Mouse (Mus musculus) liver, postnatal 0 days (tissue): Measurements from ENCODE around the gene Rbms3.

Source experiments
- CTCF ChIP-seq: sonication (generic); IDR thresholded peaks from 2 replicates; pipeline ENCODE4 v1.5.1; 2016; ENCODE audit warnings: antibody characterized with exemption, low read depth
- EP300 ChIP-seq: IDR thresholded peaks from 2 replicates; pipeline ENCODE4 v1.6.1; 2016; ENCODE audit warnings: antibody characterized with exemption, low read depth, mild to moderate bottlenecking

GRCm38 (mm10) chr9:117100181-117100580, 529.5 kb downstream of the Rbms3 start:
- TF ChIP-seq CTCF (no peak), EP300 (no peak)
